Mouse (Mus musculus) G1E (cell line): Measurements from ENCODE around the gene Atg101.

ENCODE experiments used
- CTCF ChIP-seq: IDR thresholded peaks from 2 replicates; pipeline ENCODE4 v1.5.1; 2012; ENCODE audit warnings: low read depth, low read length, inconsistent platforms, mixed read lengths
- TAL1 ChIP-seq: conservative IDR thresholded peaks from 2 replicates; pipeline ENCODE4 v1.6.1; 2012; ENCODE audit warnings: low read depth, low read length, inconsistent platforms, mixed read lengths

GRCm38 (mm10) chr15:101278589-101278988 lies 5.5 kb upstream of the Atg101 start:
- no peak for TF ChIP-seq CTCF
- no peak for TF ChIP-seq TAL1
